Mouse (Mus musculus): ENCODE measurements around the gene Ddx18.

GRCm38 (mm10) chr1:121577491-121577890 lies 9.7 kb upstream of the Ddx18 start:
- TF ChIP-seq ELF1 (IDR thresholded peaks at IDR 0.05; ENCODE audit: low read depth, low read length) (no peak), RAD21 (IDR thresholded peaks at IDR 0.05; ENCODE audit: low read depth, low read length) (no peak), CTCF (conservative IDR thresholded peaks at IDR 0.05 in 1 of 2, IDR thresholded peaks at IDR 0.05 in 1 of 2; ENCODE audit: low read depth in 2 of 2, low read length in 2 of 2) (no peak), USF1 (IDR thresholded peaks at IDR 0.05; ENCODE audit: low read depth, low read length) (no peak), BHLHE40 (IDR thresholded peaks at IDR 0.05; ENCODE audit: low read depth, low read length) (no peak), MAX (IDR thresholded peaks at IDR 0.05; ENCODE audit: low read length) (no peak), SIN3A (IDR thresholded peaks at IDR 0.05; ENCODE audit: low read length) (no peak), HCFC1 (IDR thresholded peaks at IDR 0.05; ENCODE audit: low read depth, low read length) (no peak), ZKSCAN1 (IDR thresholded peaks at IDR 0.05; ENCODE audit: borderline replicate concordance, low read depth, low read length) (no peak)

Data from CH12.LX (cell line).